Mouse (Mus musculus): ENCODE data around the gene Plpp1.

DNA sequence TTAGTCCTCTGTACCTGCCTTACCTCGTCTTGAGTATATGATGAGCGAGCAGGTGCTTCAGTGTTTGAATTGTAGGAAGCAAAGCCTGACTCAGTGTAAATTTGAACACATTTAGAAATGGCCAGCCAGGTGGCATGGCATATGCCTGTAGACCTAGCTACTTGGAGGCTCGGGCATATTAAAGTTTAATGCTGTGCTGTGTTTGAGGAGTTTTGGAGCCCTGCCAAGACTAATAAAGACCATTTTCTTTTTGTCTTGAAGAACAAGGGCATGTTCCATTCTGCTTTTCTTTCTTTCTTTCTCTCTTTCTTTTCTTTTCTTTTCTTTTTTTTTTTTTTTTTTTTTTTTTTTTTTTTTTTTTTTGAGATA is 33.3 kb downstream of the Plpp1 start:
- TF ChIP-seq CTCF (IDR thresholded peaks at IDR 0.05; ENCODE audit: borderline replicate concordance, extremely low read depth, insufficient read depth, insufficient read length) = no peak
- TF ChIP-seq POLR2A (IDR thresholded peaks at IDR 0.05; ENCODE audit: borderline replicate concordance, extremely low read depth, insufficient read depth, insufficient read length, poor library complexity, severe bottlenecking) = no peak
